Mouse (Mus musculus): ENCODE data around the gene Hist1h4d. TPM values are rescaled to one million over a fixed set of nuclear protein-coding genes. Genes with fewer than 3 reads are reported as not detected.

Gene Hist1h4d
- polyA plus RNA-seq, 1 experiment from 2014 or later, result 29.2 TPM

Small RNAs within 50 kb of the gene (microRNA-seq; reads per million reads assigned to microRNA genes)
- gene Gm44297 (not detected), gene Gm44359 (not detected), gene Gm44394 (not detected)

Other genes with a start within 250 kb of the Hist1h4d start
- gene Zfp322a, start 212.4 kb upstream of the Hist1h4d start, polyA plus RNA-seq (2015; fragmentation: Nextera tagmentation; extraction: Ambion mirVana), result 19.6 and 25.9 TPM in 2 replicates
- gene Abt1, start 157.7 kb upstream of the Hist1h4d start, polyA plus RNA-seq (2015; fragmentation: Nextera tagmentation; extraction: Ambion mirVana), result 7.0 and 8.6 TPM in 2 replicates
- gene Btn1a1, start 115.7 kb upstream of the Hist1h4d start, polyA plus RNA-seq (2015; fragmentation: Nextera tagmentation; extraction: Ambion mirVana), result not detected in 2 replicates
- gene Btn2a2, start 92.7 kb upstream of the Hist1h4d start, polyA plus RNA-seq (2015; fragmentation: Nextera tagmentation; extraction: Ambion mirVana), result not detected in 2 replicates
- 24.9 and 35.3 TPM in 2 replicates for gene Hist1h4h, start 50.5 kb upstream of the Hist1h4d start, polyA plus RNA-seq (2015; fragmentation: Nextera tagmentation; extraction: Ambion mirVana)
- gene Hist1h2af, start 47.7 kb upstream of the Hist1h4d start, polyA plus RNA-seq (2015; fragmentation: Nextera tagmentation; extraction: Ambion mirVana), result 1.5 and 3.4 TPM in 2 replicates
- 1.7 and 2.1 TPM in 2 replicates for gene Hist1h3g, start 46.2 kb upstream of the Hist1h4d start, polyA plus RNA-seq (2015; fragmentation: Nextera tagmentation; extraction: Ambion mirVana)
- 0.54 and 0.58 TPM in 2 replicates for gene Hist1h2bh, start 38.2 kb upstream of the Hist1h4d start, polyA plus RNA-seq (2015; fragmentation: Nextera tagmentation; extraction: Ambion mirVana)
- 0.28 and 0.43 TPM in 2 replicates for gene Hist1h3f, start 37.5 kb upstream of the Hist1h4d start, polyA plus RNA-seq (2015; fragmentation: Nextera tagmentation; extraction: Ambion mirVana)
- gene Hist1h4f, start 29.9 kb upstream of the Hist1h4d start, polyA plus RNA-seq (2015; fragmentation: Nextera tagmentation; extraction: Ambion mirVana), result not detected in 2 replicates
- gene Hist1h1d, start 28.3 kb upstream of the Hist1h4d start, polyA plus RNA-seq (2015; fragmentation: Nextera tagmentation; extraction: Ambion mirVana), result 0.58 and 0.60 TPM in 2 replicates
- 1.8 and 2.0 TPM in 2 replicates for gene Hist1h3e, start 19.2 kb upstream of the Hist1h4d start, polyA plus RNA-seq (2015; fragmentation: Nextera tagmentation; extraction: Ambion mirVana)
- gene Hist1h2ae, start 10.4 kb upstream of the Hist1h4d start, polyA plus RNA-seq (2015; fragmentation: Nextera tagmentation; extraction: Ambion mirVana), result 14.0 and 18.1 TPM in 2 replicates
- gene Hist1h2bg, start 10.2 kb upstream of the Hist1h4d start, polyA plus RNA-seq (2015; fragmentation: Nextera tagmentation; extraction: Ambion mirVana), result 10.7 and 21.8 TPM in 2 replicates
- gene Hist1h2bf, start 7.4 kb upstream of the Hist1h4d start, polyA plus RNA-seq (2015; fragmentation: Nextera tagmentation; extraction: Ambion mirVana), result 1.5 and 2.6 TPM in 2 replicates
- gene Hist1h2ad, start 7.2 kb upstream of the Hist1h4d start, polyA plus RNA-seq (2015; fragmentation: Nextera tagmentation; extraction: Ambion mirVana), result 1.7 and 1.9 TPM in 2 replicates
- 2.9 and 3.4 TPM in 2 replicates for gene Hist1h3d, start 5.8 kb upstream of the Hist1h4d start, polyA plus RNA-seq (2015; fragmentation: Nextera tagmentation; extraction: Ambion mirVana)
- gene Hist1h2be, start 39.5 kb downstream of the Hist1h4d start, polyA plus RNA-seq (2015; fragmentation: Nextera tagmentation; extraction: Ambion mirVana), result 1.1 and 1.4 TPM in 2 replicates
- gene Hist1h1e, start 41.0 kb downstream of the Hist1h4d start, polyA plus RNA-seq (2015; fragmentation: Nextera tagmentation; extraction: Ambion mirVana), result 5.4 and 5.8 TPM in 2 replicates
- gene Hist1h2ac, start 102.3 kb downstream of the Hist1h4d start, polyA plus RNA-seq (2015; fragmentation: Nextera tagmentation; extraction: Ambion mirVana), result 1.00 and 1.2 TPM in 2 replicates
- gene Hist1h2bc, start 102.6 kb downstream of the Hist1h4d start, polyA plus RNA-seq (2015; fragmentation: Nextera tagmentation; extraction: Ambion mirVana), result 161 and 192 TPM in 2 replicates
- not detected in 2 replicates for gene Hist1h1t, start 114.2 kb downstream of the Hist1h4d start, polyA plus RNA-seq (2015; fragmentation: Nextera tagmentation; extraction: Ambion mirVana)
- 1.8 TPM in 2 replicates for gene Hist1h4c, start 116.9 kb downstream of the Hist1h4d start, polyA plus RNA-seq (2015; fragmentation: Nextera tagmentation; extraction: Ambion mirVana)
- 8.0 and 9.7 TPM in 2 replicates for gene Hfe, start 129.3 kb downstream of the Hist1h4d start, polyA plus RNA-seq (2015; fragmentation: Nextera tagmentation; extraction: Ambion mirVana)
- gene Hist1h1c, start 157.2 kb downstream of the Hist1h4d start, polyA plus RNA-seq (2015; fragmentation: Nextera tagmentation; extraction: Ambion mirVana), result 125 and 175 TPM in 2 replicates
- 0.41 and 0.98 TPM in 2 replicates for gene Hist1h3c, start 164.0 kb downstream of the Hist1h4d start, polyA plus RNA-seq (2015; fragmentation: Nextera tagmentation; extraction: Ambion mirVana)
- 0.82 and 1.2 TPM in 2 replicates for gene Hist1h2bb, start 165.1 kb downstream of the Hist1h4d start, polyA plus RNA-seq (2015; fragmentation: Nextera tagmentation; extraction: Ambion mirVana)
- 3.7 and 8.0 TPM in 2 replicates for gene Hist1h2ab, start 169.5 kb downstream of the Hist1h4d start, polyA plus RNA-seq (2015; fragmentation: Nextera tagmentation; extraction: Ambion mirVana)
- gene Hist1h3b, start 170.7 kb downstream of the Hist1h4d start, polyA plus RNA-seq (2015; fragmentation: Nextera tagmentation; extraction: Ambion mirVana), result 2.0 and 2.8 TPM in 2 replicates
- gene Hist1h4b, start 175.4 kb downstream of the Hist1h4d start, polyA plus RNA-seq (2015; fragmentation: Nextera tagmentation; extraction: Ambion mirVana), result 1.3 TPM in 1 of 2 replicates, not detected in the other
- 0.33 TPM in 1 of 2 replicates, not detected in the other for gene Hist1h4a, start 179.6 kb downstream of the Hist1h4d start, polyA plus RNA-seq (2015; fragmentation: Nextera tagmentation; extraction: Ambion mirVana)
- 1.9 and 2.7 TPM in 2 replicates for gene Hist1h3a, start 180.8 kb downstream of the Hist1h4d start, polyA plus RNA-seq (2015; fragmentation: Nextera tagmentation; extraction: Ambion mirVana)
- gene Hist1h1a, start 182.1 kb downstream of the Hist1h4d start, polyA plus RNA-seq (2015; fragmentation: Nextera tagmentation; extraction: Ambion mirVana), result 0.59 and 0.82 TPM in 2 replicates
- gene Trim38, start 188.3 kb downstream of the Hist1h4d start, polyA plus RNA-seq (2015; fragmentation: Nextera tagmentation; extraction: Ambion mirVana), result 0.19 and 0.30 TPM in 2 replicates
- gene Slc17a2, start 225.4 kb downstream of the Hist1h4d start, polyA plus RNA-seq (2015; fragmentation: Nextera tagmentation; extraction: Ambion mirVana), result 0.06 TPM in 1 of 2 replicates, not detected in the other

Measured in urinary bladder, postnatal 0 days (tissue).